In the genomic region with DNA sequence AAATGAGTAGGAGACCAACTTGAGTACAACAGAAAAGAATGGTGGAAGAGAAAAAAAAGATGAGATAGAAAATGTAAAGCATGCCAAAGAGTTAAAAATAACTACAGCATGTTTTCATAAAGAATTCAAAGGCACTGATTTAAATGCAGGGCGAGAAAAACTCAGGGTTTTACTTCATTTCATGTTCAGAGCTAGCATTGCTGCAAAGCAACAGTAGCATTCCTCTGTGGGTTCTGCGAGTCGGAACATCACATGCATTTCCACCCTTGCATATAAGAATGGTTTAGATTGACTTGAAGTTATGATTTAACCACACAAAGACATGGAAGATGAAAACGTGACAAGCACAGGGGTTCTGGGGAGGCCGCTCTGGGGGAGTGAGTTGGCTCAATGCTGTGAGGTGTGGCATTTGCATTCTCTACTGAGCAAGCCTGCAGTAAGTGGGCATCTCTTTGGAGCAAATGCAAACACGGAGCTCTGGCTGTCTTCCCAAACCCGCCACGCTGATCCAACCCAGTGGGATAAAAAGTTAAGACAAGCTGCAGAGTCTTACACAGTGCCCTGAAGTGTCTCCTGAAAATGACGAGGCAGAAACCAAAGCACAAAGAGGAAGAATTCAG, we compare ENCODE assay signal across 17 mouse cellular contexts.
A peak's percentile ranks its signal among the peaks of the same experiment; 100 is the strongest.
DNase-seq lines count a peak whose midpoint lies in the region; ATAC-seq lines count a peak whose summit lies in the region.
"Had no signal": no experiment of that assay in that cellular context is flagged by ENCODE, and none has a peak within 500 bp of the region (broad histone marks: within the 10 kb centered on the region; RNA-seq: fewer than 3 reads in every experiment).

No protein-coding gene starts in this region.

- 57% methylated on average over 9 of the region's 9 CpGs for WGBS in midbrain, embryonic 14.5 days
- 49% methylated on average over 9 of the region's 9 CpGs for WGBS in midbrain, embryonic 16.5 days
- 58% methylated on average over 9 of the region's 9 CpGs for WGBS in hindbrain, embryonic 14.5 days

- ATAC-seq in midbrain, embryonic 14.5 days (ENCODE audit: low FRiP score, low TSS enrichment): no peak
- no peak for ATAC-seq in midbrain, embryonic 16.5 days
- no peak for ATAC-seq in hindbrain, embryonic 14.5 days (ENCODE audit: low FRiP score)
- ATAC-seq: intestine, embryonic 15.5 days had no signal

- no peaks in the 10 kb centered on the region for H3K36me3 ChIP-seq in midbrain, embryonic 14.5 days (ENCODE audit: control insufficient read depth, insufficient read depth, low read length)
- H3K36me3 ChIP-seq in midbrain, embryonic 16.5 days (ENCODE audit: control insufficient read depth, insufficient read depth, low read length): no peaks in the 10 kb centered on the region
- H3K36me3 ChIP-seq in hindbrain, embryonic 14.5 days (replicated peaks; ENCODE audit: control insufficient read depth, insufficient read depth): no peaks in the 10 kb centered on the region
- H3K36me3 ChIP-seq: heart, embryonic 13.5 days; intestine, embryonic 15.5 days; limb, embryonic 13.5 days; neural tube, embryonic 13.5 days had no signal

- H3K4me2 ChIP-seq in midbrain, embryonic 14.5 days (ENCODE audit: low read length): no peak overlapping the region
- no peak overlapping the region for H3K4me2 ChIP-seq in midbrain, embryonic 16.5 days (ENCODE audit: low read length)
- H3K4me2 ChIP-seq in hindbrain, embryonic 14.5 days (replicated peaks): no peak overlapping the region
- H3K4me2 ChIP-seq: heart, embryonic 13.5 days; intestine, embryonic 15.5 days; limb, embryonic 13.5 days; neural tube, embryonic 13.5 days had no signal

- intact Hi-C loops in gastrocnemius, postnatal 14 days (cut with DNase I; ENCODE audit: low total_unique reads): no loop called here

- peak; percentile 51 to 63 for DNase-seq in cerebellum, postnatal 10 days
- DNase-seq in cerebellum, adult 11 months: no peak
- DNase-seq in midbrain, embryonic 14.5 days: no peak
- peak; percentile 58 for DNase-seq in right cerebral cortex, adult 18-20 months
- no peak for DNase-seq in gastrocnemius, postnatal 14 days
- no peak for DNase-seq in thymus, postnatal 0 days (ENCODE audit: low spot score)
- DNase-seq in hindbrain, embryonic 14.5 days (ENCODE audit: low spot score): no peak
- DNase-seq: gastrocnemius, postnatal 36 days; kidney, postnatal 14 days; layer of hippocampus, adult 9-11 months; lung, postnatal 36 days; thymus, adult 2 months had no signal

- H3K9ac ChIP-seq in midbrain, embryonic 14.5 days (replicated peaks; ENCODE audit: low read length): no peak overlapping the region
- H3K9ac ChIP-seq in midbrain, embryonic 16.5 days (ENCODE audit: low read depth, low read length): no peak overlapping the region
- H3K9ac ChIP-seq in hindbrain, embryonic 14.5 days: no peak overlapping the region
- H3K9ac ChIP-seq: heart, embryonic 13.5 days; intestine, embryonic 15.5 days; limb, embryonic 13.5 days; neural tube, embryonic 13.5 days had no signal

- H3K4me1 ChIP-seq in midbrain, embryonic 14.5 days (ENCODE audit: control insufficient read depth, insufficient read depth, low read length): 0 out of 2 replicates have a peak, but pooled peaks cover 4% of the 10 kb centered on the region
- H3K4me1 ChIP-seq in midbrain, embryonic 16.5 days (ENCODE audit: control insufficient read depth, insufficient read depth, low read length): 0 out of 2 replicates have a peak, but pooled peaks cover 4% of the 10 kb centered on the region
- H3K4me1 ChIP-seq in hindbrain, embryonic 14.5 days (replicated peaks; ENCODE audit: control insufficient read depth, insufficient read depth, low read length): no peaks in the 10 kb centered on the region
- H3K4me1 ChIP-seq: heart, embryonic 13.5 days; intestine, embryonic 15.5 days; neural tube, embryonic 13.5 days had no signal

- no peaks in the 10 kb centered on the region for H3K9me3 ChIP-seq in midbrain, embryonic 14.5 days (ENCODE audit: control insufficient read depth, low read length)
- no peaks in the 10 kb centered on the region for H3K9me3 ChIP-seq in midbrain, embryonic 16.5 days (replicated peaks; ENCODE audit: control insufficient read depth, low read length, poor library complexity, severe bottlenecking)
- no peaks in the 10 kb centered on the region for H3K9me3 ChIP-seq in hindbrain, embryonic 14.5 days (ENCODE audit: control insufficient read depth, low read length)
- H3K9me3 ChIP-seq: heart, embryonic 13.5 days; intestine, embryonic 15.5 days; limb, embryonic 13.5 days; neural tube, embryonic 13.5 days had no signal

- no peaks in the 10 kb centered on the region for H3K27me3 ChIP-seq in midbrain, embryonic 14.5 days (ENCODE audit: control insufficient read depth, insufficient read depth, low read length)
- no peaks in the 10 kb centered on the region for H3K27me3 ChIP-seq in midbrain, embryonic 16.5 days (ENCODE audit: control insufficient read depth, insufficient read depth, low read depth, low read length)
- no peaks in the 10 kb centered on the region for H3K27me3 ChIP-seq in hindbrain, embryonic 14.5 days (ENCODE audit: control insufficient read depth, insufficient read depth, low read length)
- H3K27me3 ChIP-seq: heart, embryonic 13.5 days; intestine, embryonic 15.5 days; neural tube, embryonic 13.5 days had no signal

- 0 out of 2 replicates have a peak overlapping the region, but pooled peaks have one; percentile 20 for H3K27ac ChIP-seq in midbrain, embryonic 14.5 days (replicated peaks; ENCODE audit: low read depth, low read length)
- no peak overlapping the region for H3K27ac ChIP-seq in midbrain, embryonic 16.5 days (ENCODE audit: low read length)
- no peak overlapping the region for H3K27ac ChIP-seq in hindbrain, embryonic 14.5 days
- H3K27ac ChIP-seq: heart, embryonic 13.5 days; intestine, embryonic 15.5 days; limb, embryonic 13.5 days; neural tube, embryonic 13.5 days had no signal

- no peak overlapping the region for H3K4me3 ChIP-seq in midbrain, embryonic 14.5 days (replicated peaks; ENCODE audit: low read depth, low read length)
- no peak overlapping the region for H3K4me3 ChIP-seq in midbrain, embryonic 16.5 days (ENCODE audit: low read depth, low read length)
- no peak overlapping the region for H3K4me3 ChIP-seq in hindbrain, embryonic 14.5 days (replicated peaks; ENCODE audit: low read length)
- H3K4me3 ChIP-seq: heart, embryonic 13.5 days; intestine, embryonic 15.5 days; limb, embryonic 13.5 days; neural tube, embryonic 13.5 days had no signal

Comparison
In these comparisons a context has a peak if more than half of its experiments do, and no peak if none do; other contexts are left out.
1. DNase-seq: peak in cerebellum, postnatal 10 days (2 of 2) and right cerebral cortex, adult 18-20 months (single experiment); none in cerebellum, adult 11 months (single experiment), midbrain, embryonic 14.5 days (single experiment), gastrocnemius, postnatal 14 days (single experiment), thymus, postnatal 0 days (single experiment) and hindbrain, embryonic 14.5 days (single experiment).